Mouse (Mus musculus): ENCODE measurements at regions not wholly inside any gene's neighbourhood (a gene's known extent, or its start where the extent isn't known, plus 50 kb on each side); places are given as distances from the start of the nearest gene placed in this dataset.

DNA sequence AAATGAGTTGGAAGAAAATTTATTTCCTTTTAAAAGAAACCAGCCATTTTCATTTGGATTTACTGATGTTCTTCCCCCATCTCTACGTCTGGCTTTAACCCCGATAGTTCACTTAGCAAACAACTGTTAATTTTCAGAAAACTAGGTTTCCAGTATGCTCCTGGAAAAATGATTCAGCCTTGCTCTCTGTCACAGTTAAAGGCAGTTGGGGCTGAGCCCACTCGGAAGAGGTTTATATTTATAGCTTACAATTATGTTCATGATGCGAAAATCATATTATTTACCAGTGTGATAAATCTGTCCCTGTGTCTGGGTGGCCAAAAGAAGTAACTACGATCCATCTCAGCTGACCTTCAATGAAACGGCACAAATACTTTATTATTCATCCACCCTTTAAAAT is 163.9 kb downstream of the Arl4a start:
- TF ChIP-seq CTCF (conservative IDR thresholded peaks at IDR 0.05; ENCODE audit: insufficient read depth, insufficient read length, low read depth, low read length) = no peak
- TF ChIP-seq POLR2A (IDR thresholded peaks at IDR 0.05; ENCODE audit: low read depth, low read length) = no peak
